ENCODE assay signal across 8 mouse cellular contexts in the genomic region with DNA sequence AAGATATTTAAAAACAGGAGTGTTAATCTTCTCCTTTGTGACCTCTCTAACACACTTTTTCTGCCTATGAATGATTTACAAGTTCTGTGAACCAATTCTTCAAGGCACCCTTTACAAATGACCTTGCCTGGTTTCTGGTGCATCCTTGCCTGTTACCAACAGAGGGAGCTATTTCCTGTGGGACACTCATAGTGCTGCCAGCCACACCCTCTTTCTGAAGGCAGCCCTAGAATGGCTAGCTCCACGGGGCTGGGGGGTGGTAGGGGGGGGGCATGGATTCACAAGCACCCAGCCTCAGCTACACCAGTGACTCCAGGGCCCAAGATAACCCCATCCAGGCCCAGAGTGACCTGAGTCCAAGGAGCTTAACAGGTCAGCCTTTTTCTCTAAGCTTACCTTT.
A peak's percentile ranks its signal among the peaks of the same experiment; 100 is the strongest.
DNase-seq lines count a peak whose midpoint lies in the region; ATAC-seq and TF ChIP-seq lines count a peak whose summit lies in the region.

No protein-coding gene starts in this region.

- WGBS in intestine, embryonic 14.5 days, result 0% methylated on average over 1 of the region's 1 CpGs
- 0% methylated on average over 1 of the region's 1 CpGs for WGBS in intestine, embryonic 16.5 days
- WGBS in bone marrow, adult 2 months, result 0% methylated on average over 1 of the region's 1 CpGs
- 4% methylated on average over 1 of the region's 1 CpGs for WGBS in small intestine, adult 2 months

- no peak overlapping the region for H3K9ac ChIP-seq in intestine, embryonic 14.5 days (ENCODE audit: low read length)
- H3K9ac ChIP-seq in intestine, embryonic 16.5 days (ENCODE audit: low read depth, low read length), result no peak overlapping the region
- no peak overlapping the region for H3K9ac ChIP-seq in ES-Bruce4 (ENCODE audit: low read depth, poor library complexity, severe bottlenecking)

- no peaks in the 10 kb centered on the region for H3K27me3 ChIP-seq in intestine, embryonic 14.5 days (replicated peaks; ENCODE audit: control insufficient read depth, insufficient read depth, low read length)
- no peaks in the 10 kb centered on the region for H3K27me3 ChIP-seq in intestine, embryonic 16.5 days (replicated peaks; ENCODE audit: control insufficient read depth, insufficient read depth, low read length)
- H3K27me3 ChIP-seq in ES-Bruce4 (ENCODE audit: control insufficient read depth, insufficient read depth, low read length, poor library complexity, severe bottlenecking), result no peaks in the 10 kb centered on the region
- H3K27me3 ChIP-seq in small intestine, adult 2 months (ENCODE audit: control insufficient read depth, insufficient read depth, low read length), result no peaks in the 10 kb centered on the region

- TF ChIP-seq POLR2A in ES-Bruce4 (IDR thresholded peaks at IDR 0.05; ENCODE audit: insufficient read depth, low read length), result no peak
- TF ChIP-seq POLR2A in bone marrow, adult 2 months (IDR thresholded peaks at IDR 0.05; ENCODE audit: borderline replicate concordance, control insufficient read depth, low read depth, low read length), result no peak
- no peak for TF ChIP-seq POLR2A in small intestine, adult 2 months (IDR thresholded peaks at IDR 0.05; ENCODE audit: low read depth, low read length)

- no peak overlapping the region for H3K27ac ChIP-seq in intestine, embryonic 14.5 days (ENCODE audit: low read depth)
- H3K27ac ChIP-seq in intestine, embryonic 16.5 days (ENCODE audit: low read length), result no peak overlapping the region
- H3K27ac ChIP-seq in ES-Bruce4 (ENCODE audit: insufficient read depth, low read length), result no peak overlapping the region
- H3K27ac ChIP-seq in bone marrow, adult 2 months (ENCODE audit: control insufficient read depth, insufficient read depth, low read depth, low read length, poor library complexity), result no peak overlapping the region
- H3K27ac ChIP-seq in small intestine, adult 2 months (ENCODE audit: insufficient read depth, low read depth, low read length), result no peak overlapping the region

- no peaks in the 10 kb centered on the region for H3K4me1 ChIP-seq in intestine, embryonic 14.5 days (replicated peaks; ENCODE audit: control insufficient read depth, insufficient read depth, low read length)
- H3K4me1 ChIP-seq in intestine, embryonic 16.5 days (ENCODE audit: control insufficient read depth, insufficient read depth, low read length), result no peaks in the 10 kb centered on the region
- peaks cover 2% of the 10 kb centered on the region for H3K4me1 ChIP-seq in ES-Bruce4 (ENCODE audit: control insufficient read depth, insufficient read depth, low read length)
- H3K4me1 ChIP-seq in bone marrow, adult 2 months (ENCODE audit: control insufficient read depth, insufficient read depth, low read length), result no peaks in the 10 kb centered on the region
- no peaks in the 10 kb centered on the region for H3K4me1 ChIP-seq in small intestine, adult 2 months (ENCODE audit: control insufficient read depth, insufficient read depth, insufficient read length, low read length)

- no peak overlapping the region for H3K4me2 ChIP-seq in intestine, embryonic 14.5 days (ENCODE audit: low read length)
- no peak overlapping the region for H3K4me2 ChIP-seq in intestine, embryonic 16.5 days (ENCODE audit: low read depth, low read length)

- ATAC-seq in intestine, embryonic 14.5 days (replicated peaks; ENCODE audit: low FRiP score, low TSS enrichment, low read depth), result peak; percentile 64; the same call in 1 of the 2 replicates
- ATAC-seq in intestine, embryonic 16.5 days, result no peak

- H3K4me3 ChIP-seq in intestine, embryonic 14.5 days (ENCODE audit: low read depth, low read length), result no peak overlapping the region
- H3K4me3 ChIP-seq in intestine, embryonic 16.5 days (ENCODE audit: low read length), result no peak overlapping the region
- no peak overlapping the region for H3K4me3 ChIP-seq in ES-Bruce4 (ENCODE audit: low read depth, low read length)
- no peak overlapping the region for H3K4me3 ChIP-seq in bone marrow, adult 2 months (replicated peaks; ENCODE audit: control insufficient read depth, low read depth, low read length)
- H3K4me3 ChIP-seq in small intestine, adult 2 months (ENCODE audit: low read depth, low read length), result no peak overlapping the region

- TF ChIP-seq CTCF in ES-Bruce4 (IDR thresholded peaks at IDR 0.05; ENCODE audit: low read depth, low read length), result peak; percentile 55
- peak; percentile 66 for TF ChIP-seq CTCF in bone marrow, adult 2 months (IDR thresholded peaks at IDR 0.05; ENCODE audit: control insufficient read depth, insufficient read depth, low read length)
- TF ChIP-seq CTCF in small intestine, adult 2 months (IDR thresholded peaks at IDR 0.05; ENCODE audit: extremely low read depth, insufficient read length, insufficient replicate concordance, low read depth, low read length), result peak; percentile 41; the same call in 1 of the 2 replicates

- DNase-seq in intestine, embryonic 14.5 days (ENCODE audit: low spot score), result no peak
- peak; percentile 43 to 57 for DNase-seq in kidney, postnatal 25 days
- DNase-seq in spleen, adult 18-20 months, result no peak
- DNase-seq in gastrocnemius, postnatal 4 days (ENCODE audit: low spot score in 2 of 2), result no peak

- H3K36me3 ChIP-seq in intestine, embryonic 14.5 days (ENCODE audit: control insufficient read depth, insufficient read depth, low read length), result no peaks in the 10 kb centered on the region
- H3K36me3 ChIP-seq in intestine, embryonic 16.5 days (ENCODE audit: control insufficient read depth, insufficient read depth, low read length), result no peaks in the 10 kb centered on the region
- H3K36me3 ChIP-seq in ES-Bruce4 (ENCODE audit: control insufficient read depth, insufficient read depth, low read length, poor library complexity, severe bottlenecking), result no peaks in the 10 kb centered on the region
- H3K36me3 ChIP-seq in small intestine, adult 2 months (ENCODE audit: control insufficient read depth, insufficient read depth, low read length), result no peaks in the 10 kb centered on the region

- TF ChIP-seq EP300 in ES-Bruce4 (IDR thresholded peaks at IDR 0.05; ENCODE audit: insufficient read depth, low read depth, low read length), result no peak

- H3K9me3 ChIP-seq in intestine, embryonic 14.5 days (ENCODE audit: control insufficient read depth, low read length), result no peaks in the 10 kb centered on the region
- H3K9me3 ChIP-seq in intestine, embryonic 16.5 days (ENCODE audit: control insufficient read depth, low read length), result no peaks in the 10 kb centered on the region
- no peaks in the 10 kb centered on the region for H3K9me3 ChIP-seq in ES-Bruce4 (replicated peaks; ENCODE audit: control insufficient read depth, insufficient read depth, low read length, poor library complexity, severe bottlenecking)

Comparison
In these comparisons a context has a peak if more than half of its experiments do, and no peak if none do; other contexts are left out.
1. DNase-seq: peak in kidney, postnatal 25 days (2 of 2); none in intestine, embryonic 14.5 days (single experiment), spleen, adult 18-20 months (0 of 2) and gastrocnemius, postnatal 4 days (0 of 2).
2. Peak in every context shown above with its lines, with median percentiles within 50 percentile points of each other: CTCF ChIP-seq.